Mouse (Mus musculus) forebrain, embryonic 10.5 days (tissue): Measurements from ENCODE around the gene Iqcn. TPM values are rescaled to one million over a fixed set of nuclear protein-coding genes. Genes with fewer than 3 reads are reported as not detected.
A peak's percentile ranks its signal among the peaks of the same experiment; 100 is the strongest.

Experiments
- DNase-seq: peaks from one replicate; pipeline ENCODE4 v3.0.0-alpha.2; 2017; ENCODE audit warnings: low spot score; ENCODE audit errors: extremely low spot score
- H3K27ac ChIP-seq: fragments of 300-500 bp; sonication (generic); 2 replicates; pipeline ENCODE4 v1.5.1; 2016; ENCODE audit warnings: mild to moderate bottlenecking
- H3K27me3 ChIP-seq: fragments of 300-500 bp; sonication (generic); 2 replicates; pipeline ENCODE4 v1.6.1; 2016; ENCODE audit warnings: mild to moderate bottlenecking; ENCODE audit not compliant: poor library complexity, severe bottlenecking
- H3K36me3 ChIP-seq: fragments of 300-500 bp; sonication (generic); replicated peaks from 2 replicates; pipeline ENCODE4 v1.6.1; 2016; ENCODE audit warnings: mild to moderate bottlenecking, moderate library complexity
- H3K4me1 ChIP-seq: fragments of 300-500 bp; sonication (generic); 2 replicates; pipeline ENCODE4 v1.6.1; 2016
- H3K4me3 ChIP-seq: fragments of 300-500 bp; sonication (generic); 2 replicates; pipeline ENCODE4 v1.5.1; 2016; ENCODE audit warnings: mild to moderate bottlenecking, moderate library complexity
- H3K9me3 ChIP-seq: fragments of 300-500 bp; sonication (generic); 2 replicates; pipeline ENCODE4 v1.6.1; 2016; ENCODE audit warnings: mild to moderate bottlenecking, moderate library complexity
- WGBS: fragments of 180-500 bp; shearing (Covaris S2); methylation state at CpG from one replicate; pipeline ENCODE4 v1.1.7; 2016; 5-methylcytosine and 5-hydroxymethylcytosine counted together
- polyA plus RNA-seq: library from polyadenylated mRNA; unstranded; fragments of >200 nt; fragmentation: Nextera tagmentation; extraction: Ambion mirVana; gene quantifications from 2 replicates; pipeline ENCODE4 v1.2.1, GENCODE M21; 2016

The Iqcn gene
- 0.02 TPM in 1 of 2 replicates, not detected in the other for polyA plus RNA-seq

GRCm38 (mm10) chr8:70703287-70703686, at the start of gene Iqcn:
Gene Iqcn, plus strand, starts transcription at chr8:70703457.
- H3K4me3 ChIP-seq, result no peak within 1 kb of the TSS
- WGBS, result 87% methylated on average over 3 of the region's 3 CpGs
- DNase-seq, result no peak
- H3K36me3 ChIP-seq, result peaks cover 28% of the 10 kb centered on the region
- H3K27ac ChIP-seq, result no peak within 1 kb of the TSS
- no peaks in the 10 kb centered on the region for H3K9me3 ChIP-seq
- peaks cover 38% of the 10 kb centered on the region for H3K4me1 ChIP-seq
- no peaks in the 10 kb centered on the region for H3K27me3 ChIP-seq

GRCm38 (mm10) chr8:70654121-70654520, 49.1 kb upstream of the Iqcn start:
- H3K4me3 ChIP-seq, result no peak overlapping the region
- WGBS, result 90% methylated on average over 1 of the region's 1 CpGs
- peaks cover 63% of the 10 kb centered on the region for H3K4me1 ChIP-seq
- peak overlapping the region; percentile 40; the same call in 1 of the 2 replicates for H3K27ac ChIP-seq
- H3K36me3 ChIP-seq, result peaks cover 63% of the 10 kb centered on the region
- H3K9me3 ChIP-seq, result no peaks in the 10 kb centered on the region
- no peaks in the 10 kb centered on the region for H3K27me3 ChIP-seq
- no peak for DNase-seq

GRCm38 (mm10) chr8:70655469-70655868, 47.8 kb upstream of the Iqcn start:
- Histone ChIP-seq H3K27ac (peak overlapping the region; percentile 90), H3K4me1 (peaks cover 70% of the 10 kb centered on the region), H3K27me3 (no peaks in the 10 kb centered on the region), H3K9me3 (no peaks in the 10 kb centered on the region), H3K4me3 (no peak overlapping the region), H3K36me3 (peaks cover 50% of the 10 kb centered on the region)
- WGBS, result 4% methylated on average over 2 of the region's 2 CpGs
- DNase-seq, result peak; percentile 39

- peak; percentile 45 for DNase-seq
- H3K27me3 ChIP-seq, result no peaks in the 10 kb centered on the region
- H3K4me3 ChIP-seq, result peak overlapping the region; percentile 11; the same call in 1 of the 2 replicates
- H3K27ac ChIP-seq, result peak overlapping the region; percentile 90
- H3K36me3 ChIP-seq, result peaks cover 42% of the 10 kb centered on the region
- H3K4me1 ChIP-seq, result peaks cover 75% of the 10 kb centered on the region
- H3K9me3 ChIP-seq, result no peaks in the 10 kb centered on the region
- 58% methylated on average over 13 of the region's 13 CpGs for WGBS
Measured at GRCm38 (mm10) chr8:70656193-70656790, 47.0 kb upstream of the Iqcn start.

GRCm38 (mm10) chr8:70657214-70657613, 46.0 kb upstream of the Iqcn start:
- peak overlapping the region; percentile 90 for H3K27ac ChIP-seq
- peaks cover 33% of the 10 kb centered on the region for H3K36me3 ChIP-seq
- no peak for DNase-seq
- no peak overlapping the region for H3K4me3 ChIP-seq
- H3K9me3 ChIP-seq, result no peaks in the 10 kb centered on the region
- H3K4me1 ChIP-seq, result peaks cover 77% of the 10 kb centered on the region
- WGBS, result 97% methylated on average over 3 of the region's 3 CpGs
- no peaks in the 10 kb centered on the region for H3K27me3 ChIP-seq

- DNase-seq, result no peak
- H3K36me3 ChIP-seq, result peaks cover 28% of the 10 kb centered on the region
- WGBS, result 90% methylated on average over 2 of the region's 2 CpGs
- H3K27ac ChIP-seq, result peak overlapping the region; percentile 90; the same call in 1 of the 2 replicates
- H3K4me3 ChIP-seq, result peak overlapping the region; percentile 78; the same call in 1 of the 2 replicates
- no peaks in the 10 kb centered on the region for H3K27me3 ChIP-seq
- H3K4me1 ChIP-seq, result peaks cover 72% of the 10 kb centered on the region
- no peaks in the 10 kb centered on the region for H3K9me3 ChIP-seq
Measured at GRCm38 (mm10) chr8:70657739-70658138, 45.5 kb upstream of the Iqcn start.

GRCm38 (mm10) chr8:70658897-70659603, 44.2 kb upstream of the Iqcn start:
- Histone ChIP-seq H3K4me1 (peaks cover 73% of the 10 kb centered on the region), H3K9me3 (no peaks in the 10 kb centered on the region), H3K27me3 (no peaks in the 10 kb centered on the region), H3K27ac (peak overlapping the region; percentile 89), H3K36me3 (peaks cover 24% of the 10 kb centered on the region), H3K4me3 (peak overlapping the region; percentile 78)
- no peak for DNase-seq
- 1% methylated on average over 31 of the region's 31 CpGs for WGBS

- WGBS, result 2% methylated on average over 44 of the region's 44 CpGs
- no peaks in the 10 kb centered on the region for H3K9me3 ChIP-seq
- peaks cover 18% of the 10 kb centered on the region for H3K36me3 ChIP-seq
- peak; percentile 97 for DNase-seq
- peaks cover 70% of the 10 kb centered on the region for H3K4me1 ChIP-seq
- H3K27me3 ChIP-seq, result no peaks in the 10 kb centered on the region
- peak overlapping the region; percentile 89 for H3K27ac ChIP-seq
- peak overlapping the region; percentile 78 for H3K4me3 ChIP-seq
Measured at GRCm38 (mm10) chr8:70659604-70660272, 43.5 kb upstream of the Iqcn start.

GRCm38 (mm10) chr8:70660273-70660725, 43.0 kb upstream of the Iqcn start, which contains the start of gene Pgpep1:
Gene Pgpep1, minus strand, starts transcription at chr8:70660388.
- 2% methylated on average over 14 of the region's 14 CpGs for WGBS
- H3K36me3 ChIP-seq, result peaks cover 12% of the 10 kb centered on the region
- H3K27me3 ChIP-seq, result no peaks in the 10 kb centered on the region
- DNase-seq, result no peak
- H3K27ac ChIP-seq, result peak within 1 kb of the TSS; percentile 89
- peaks cover 65% of the 10 kb centered on the region for H3K4me1 ChIP-seq
- H3K4me3 ChIP-seq, result peak within 1 kb of the TSS; percentile 78
- no peaks in the 10 kb centered on the region for H3K9me3 ChIP-seq

GRCm38 (mm10) chr8:70663691-70664090, 39.6 kb upstream of the Iqcn start:
- no peaks in the 10 kb centered on the region for H3K27me3 ChIP-seq
- 0 out of 2 replicates have a peak, but pooled peaks cover 3% of the 10 kb centered on the region for H3K9me3 ChIP-seq
- no peaks in the 10 kb centered on the region for H3K36me3 ChIP-seq
- peak overlapping the region; percentile 44 for H3K27ac ChIP-seq
- WGBS, result 58% methylated on average over 4 of the region's 4 CpGs
- no peak overlapping the region for H3K4me3 ChIP-seq
- H3K4me1 ChIP-seq, result peaks cover 36% of the 10 kb centered on the region
- DNase-seq, result no peak

GRCm38 (mm10) chr8:70664631-70665030, 38.6 kb upstream of the Iqcn start:
- Histone ChIP-seq H3K4me3 (no peak overlapping the region), H3K4me1 (peaks cover 28% of the 10 kb centered on the region), H3K36me3 (no peaks in the 10 kb centered on the region), H3K27ac (no peak overlapping the region), H3K9me3 (0 out of 2 replicates have a peak, but pooled peaks cover 3% of the 10 kb centered on the region), H3K27me3 (no peaks in the 10 kb centered on the region)
- 83% methylated on average over 3 of the region's 3 CpGs for WGBS
- DNase-seq, result no peak

GRCm38 (mm10) chr8:70665599-70665998, 37.7 kb upstream of the Iqcn start:
- WGBS, result 86% methylated on average over 2 of the region's 2 CpGs
- 0 out of 2 replicates have a peak, but pooled peaks cover 3% of the 10 kb centered on the region for H3K9me3 ChIP-seq
- DNase-seq, result no peak
- H3K27me3 ChIP-seq, result no peaks in the 10 kb centered on the region
- H3K36me3 ChIP-seq, result no peaks in the 10 kb centered on the region
- H3K4me1 ChIP-seq, result peaks cover 19% of the 10 kb centered on the region
- no peak overlapping the region for H3K27ac ChIP-seq
- H3K4me3 ChIP-seq, result no peak overlapping the region
